Mouse (Mus musculus): ENCODE measurements around the gene Zar1l.

The Zar1l gene

DNA sequence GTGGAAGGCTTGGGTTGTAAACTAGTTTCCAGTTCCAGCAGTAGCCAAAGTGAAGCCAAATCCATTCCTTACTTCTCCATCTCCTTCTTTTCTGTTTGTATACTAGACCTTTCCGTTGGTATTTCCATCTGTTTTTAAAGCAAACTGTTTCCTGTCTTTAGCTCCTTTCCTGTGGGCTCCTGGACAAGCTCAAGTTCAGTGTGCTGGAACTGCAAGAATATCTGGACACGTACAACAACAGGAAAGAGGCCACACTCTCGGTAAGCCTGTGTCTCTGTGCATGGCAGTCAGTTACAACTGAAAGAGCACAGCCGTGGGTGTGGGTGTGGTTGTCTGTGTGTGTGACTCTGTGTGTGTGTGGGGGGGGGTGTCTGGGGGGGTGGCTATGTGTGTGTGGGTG, 39.4 kb downstream of the Zar1l start:
- peak; percentile 23 for DNase-seq

DNA sequence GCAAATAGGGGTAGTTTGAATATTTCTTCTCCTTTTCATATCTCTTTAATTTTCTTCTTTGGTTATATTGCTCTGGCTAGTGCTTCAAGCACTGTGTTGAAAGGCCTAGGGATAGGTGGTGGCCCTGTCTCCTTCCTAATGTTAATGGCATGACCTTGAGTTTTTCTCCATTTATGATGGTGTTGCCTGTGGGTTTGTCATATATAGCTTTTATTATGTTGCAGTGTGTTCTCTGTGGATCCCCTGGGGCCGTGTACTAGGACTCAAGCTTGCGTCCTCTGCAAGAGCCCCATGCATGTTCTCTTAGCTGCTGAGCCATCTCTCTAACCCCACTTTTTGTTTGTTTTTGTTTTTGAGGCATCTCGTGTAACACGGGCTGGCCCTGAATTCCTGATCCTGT, 40.6 kb downstream of the Zar1l start:
- no peak for DNase-seq

- DNase-seq, result peak; percentile 51
Measured at GRCm38 (mm10) chr5:150468431-150468830, 49.5 kb downstream of the Zar1l start.

GRCm38 (mm10) chr5:150466132-150466531, 51.8 kb downstream of the Zar1l start:
- peak; percentile 92 for DNase-seq

- peak; percentile 18 for DNase-seq
Measured at GRCm38 (mm10) chr5:150465218-150465617, 52.7 kb downstream of the Zar1l start.

DNA sequence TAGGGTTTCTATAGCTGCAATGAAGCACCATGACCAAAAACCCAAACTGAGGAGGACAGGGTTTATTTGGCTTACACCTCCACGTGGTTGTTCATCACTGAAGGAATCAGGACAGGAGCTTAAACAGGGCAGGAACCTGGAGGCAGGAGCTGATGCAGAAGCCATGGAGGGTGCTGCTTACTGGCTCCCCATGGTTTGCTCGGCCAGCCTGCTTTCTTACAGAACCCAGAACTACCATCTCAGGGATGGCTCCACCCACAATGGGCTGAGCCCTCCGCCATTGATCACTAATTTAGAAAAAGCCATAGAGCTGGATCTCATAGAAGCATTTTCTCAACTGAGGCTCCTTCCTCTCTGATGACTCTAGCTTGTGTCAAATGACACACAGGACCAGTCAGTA, 53.2 kb downstream of the Zar1l start:
- DNase-seq, result no peak

DNA sequence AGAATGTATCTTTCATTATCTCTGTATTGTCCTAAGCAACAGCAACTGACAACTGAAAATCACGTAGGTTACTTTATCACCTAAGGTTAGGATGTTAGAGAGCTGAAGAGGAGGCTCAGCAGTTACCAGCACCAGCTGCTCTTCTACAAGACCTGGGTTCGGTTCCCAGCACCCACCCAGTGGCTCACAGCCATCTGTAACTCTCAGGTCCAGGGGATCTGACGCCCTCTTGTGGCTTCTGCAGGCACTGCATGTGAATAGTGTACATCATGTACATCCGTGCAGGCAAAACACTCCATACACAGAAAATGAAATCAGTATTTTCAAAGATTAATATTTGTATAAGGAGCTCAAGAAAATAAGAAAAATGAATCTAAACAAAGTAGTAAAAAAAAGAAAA, 58.2 kb downstream of the Zar1l start:
- DNase-seq, result no peak

DNA sequence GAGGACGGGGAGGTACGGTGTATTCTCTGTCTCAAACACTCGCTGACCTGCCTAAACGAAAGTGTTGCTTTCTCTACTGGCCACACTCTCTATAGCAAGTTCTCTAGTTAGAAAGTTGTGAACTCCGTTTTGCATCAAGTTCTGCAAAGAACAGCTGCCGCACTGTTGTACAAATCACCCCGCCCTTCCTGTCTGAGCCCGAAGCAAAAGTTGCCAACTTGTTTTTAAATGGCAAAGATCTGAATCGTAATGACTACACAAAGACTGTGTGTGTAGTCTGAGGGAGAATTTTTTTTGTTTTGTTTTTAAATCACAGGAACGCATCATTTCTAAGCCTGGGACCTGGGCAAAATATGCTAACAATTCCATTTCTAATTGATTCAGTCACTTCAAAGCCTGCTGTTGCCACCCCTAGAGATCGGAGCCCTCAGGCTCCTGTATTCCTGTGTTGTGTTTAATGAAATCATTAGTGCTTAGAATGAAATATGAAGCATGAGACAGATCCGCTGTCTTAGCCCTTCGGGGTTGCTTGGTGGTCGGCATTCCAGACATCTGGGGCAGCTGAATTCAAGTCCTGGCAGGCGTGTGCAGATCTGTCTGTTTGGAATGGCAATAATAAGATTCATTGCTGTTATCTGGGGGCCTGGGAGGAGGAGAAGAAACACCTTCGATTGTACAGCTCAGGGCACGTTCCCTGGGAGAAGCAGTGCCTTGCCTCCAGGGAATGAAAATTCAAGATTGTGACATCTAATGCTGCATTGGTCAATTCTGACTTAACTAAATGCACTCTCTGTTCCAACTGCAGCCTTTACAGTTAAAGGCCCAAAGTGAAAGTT, 59.8 kb downstream of the Zar1l start:
- DNase-seq, result no peak

- DNase-seq, result peak; percentile 51
Measured at GRCm38 (mm10) chr5:150457165-150457903, 60.6 kb downstream of the Zar1l start.
